Mouse (Mus musculus) B cell, adult 2 months (primary cell): ENCODE data around the gene Mef2d.
A peak's percentile ranks its signal among the peaks of the same experiment; 100 is the strongest.

Experiments used
- DNase-seq, 2 experiments: peaks; one replicate each; pipeline ENCODE4 v3.0.0; 2022

Gene Mef2d

DNA sequence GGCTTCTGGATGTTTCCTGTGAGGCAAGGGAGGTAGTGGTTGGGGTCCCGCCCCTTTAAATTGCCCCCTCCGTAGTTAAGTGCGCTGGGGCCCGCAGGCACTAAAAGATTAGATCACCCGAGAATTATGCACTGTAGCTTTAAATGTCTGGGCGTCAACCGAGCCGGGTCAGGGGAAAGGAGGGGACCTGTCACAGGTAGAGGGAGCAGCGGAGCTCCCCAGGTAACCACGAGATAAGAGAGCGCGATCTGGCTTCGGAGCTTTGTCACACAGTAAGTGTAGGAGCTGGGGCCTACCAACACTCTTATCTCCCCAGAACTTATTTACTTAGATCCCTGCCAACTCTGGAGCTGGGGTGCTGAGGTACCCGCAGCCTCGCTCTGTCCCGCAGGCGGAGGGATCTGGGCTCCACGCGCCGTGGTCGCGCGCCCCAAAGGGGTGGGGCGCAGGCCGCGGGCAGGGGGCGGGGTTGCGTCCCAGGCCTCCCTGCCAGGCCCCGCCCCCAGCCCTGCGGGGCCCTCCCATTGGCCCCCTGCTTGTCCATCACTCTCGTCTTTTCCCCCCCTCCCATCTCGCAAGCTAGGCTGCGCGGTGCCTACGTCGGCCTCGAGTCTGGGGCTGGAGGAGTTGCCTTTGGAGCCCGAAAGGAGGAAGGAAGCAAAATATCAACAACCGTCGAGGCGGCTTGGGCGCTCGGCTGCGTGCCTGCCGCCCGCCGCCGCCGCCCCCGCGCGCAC, at the start of gene Mef2d:
Gene Mef2d, plus strand, starts transcription at position 586 of the 737 bp plus-strand sequence.
- DNase-seq = peak; percentile 97

DNA sequence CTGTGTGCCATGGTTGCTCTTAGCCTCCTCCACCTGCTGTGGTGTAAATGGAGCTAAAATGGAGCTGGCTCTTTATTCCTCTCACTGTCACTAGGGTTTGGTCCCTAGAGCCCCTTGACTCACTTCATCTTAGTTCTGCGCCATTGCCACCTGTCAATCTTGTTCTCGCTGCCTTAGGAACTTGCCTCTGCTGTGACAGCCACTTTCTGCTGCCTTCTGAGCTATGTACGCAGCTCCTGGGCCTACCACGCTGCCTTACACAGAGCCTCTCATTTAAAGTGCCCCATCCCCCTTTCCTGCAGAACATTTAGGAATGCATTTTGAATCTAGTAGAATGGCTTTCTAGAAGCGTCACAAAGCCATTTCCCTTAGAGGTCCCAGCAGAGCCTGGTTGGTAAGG, 48.0 kb upstream of the Mef2d start:
- no peak for DNase-seq

DNA sequence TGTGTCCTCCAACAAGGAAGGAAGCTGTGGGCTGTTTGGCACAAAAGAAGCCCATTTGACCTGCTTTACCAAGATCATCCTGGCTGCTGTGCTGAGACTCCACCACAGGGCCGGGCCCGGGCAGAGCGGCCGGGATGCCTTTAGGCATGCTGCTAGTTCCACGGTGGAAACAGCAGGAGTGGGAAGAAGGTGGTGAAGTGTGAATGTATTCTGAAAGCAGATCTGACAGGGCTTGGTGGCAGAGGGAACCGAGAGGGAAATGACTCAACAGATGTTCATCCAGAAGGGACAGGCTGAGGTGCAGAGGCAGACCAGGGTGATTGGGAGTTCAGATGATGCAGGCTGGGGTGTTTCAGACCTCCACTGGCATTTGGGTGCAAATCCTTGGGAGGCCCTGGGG, 44.5 kb upstream of the Mef2d start:
- DNase-seq = no peak

DNA sequence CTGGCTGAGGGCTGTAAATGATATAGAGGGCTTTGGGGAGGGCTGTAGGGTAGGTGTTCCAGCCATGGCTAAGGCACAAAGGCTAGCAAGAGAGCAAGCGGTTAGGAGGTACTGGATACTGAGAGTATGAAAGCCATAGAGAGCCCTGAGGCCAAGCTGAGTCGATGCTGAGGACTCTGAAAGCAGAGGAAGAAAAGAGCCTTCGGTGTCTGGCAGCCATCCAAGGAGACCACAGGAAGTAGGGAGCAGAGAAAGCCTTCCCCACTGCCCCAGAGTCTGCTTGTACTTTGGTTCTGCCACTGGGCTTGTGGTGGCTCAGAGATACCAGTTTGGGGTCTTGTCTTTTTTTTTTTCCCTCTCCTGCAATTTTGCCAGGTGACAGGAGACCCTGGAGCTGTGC, 41.9 kb upstream of the Mef2d start:
- no peak for DNase-seq

DNA sequence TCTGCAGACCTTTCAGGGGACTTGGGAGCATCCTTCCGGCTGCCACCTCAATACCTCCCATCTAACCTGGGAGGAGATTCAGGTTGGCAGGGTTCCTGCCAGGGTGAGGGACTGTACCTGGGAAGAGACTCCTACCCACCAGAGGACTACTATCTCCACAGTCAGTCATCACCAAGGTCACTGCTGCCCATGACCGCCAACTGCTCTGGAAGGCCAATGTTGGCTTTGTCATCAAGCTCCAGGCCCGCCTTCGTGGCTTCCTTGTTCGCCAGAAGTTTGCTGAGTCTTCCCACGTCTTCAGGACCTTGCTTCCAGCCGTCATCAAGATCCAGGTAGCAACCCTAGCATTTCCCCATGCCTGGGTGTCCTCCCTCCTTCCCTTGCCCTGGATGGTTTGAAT, 40.4 kb upstream of the Mef2d start:
- DNase-seq = no peak

DNA sequence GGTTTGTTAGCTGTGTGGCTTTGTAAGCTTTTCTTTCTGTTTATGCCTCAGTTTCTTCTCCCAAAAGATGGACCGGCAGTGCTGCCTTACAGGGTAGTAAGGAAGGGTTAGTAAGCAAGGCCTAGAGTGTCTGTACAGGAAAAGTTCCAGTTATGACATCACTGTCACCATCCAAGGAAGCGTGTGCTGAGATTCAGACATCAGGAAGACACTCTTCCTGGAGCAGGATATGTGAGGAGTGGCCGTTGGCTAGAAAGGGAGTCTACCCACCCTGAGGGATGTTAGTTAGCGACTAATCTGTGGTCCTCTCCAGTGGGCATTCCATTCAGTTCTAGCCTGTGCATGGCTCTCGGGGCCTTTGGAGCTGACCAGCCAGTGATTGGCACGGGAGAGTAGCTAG, 40.0 kb upstream of the Mef2d start:
- DNase-seq = no peak

DNA sequence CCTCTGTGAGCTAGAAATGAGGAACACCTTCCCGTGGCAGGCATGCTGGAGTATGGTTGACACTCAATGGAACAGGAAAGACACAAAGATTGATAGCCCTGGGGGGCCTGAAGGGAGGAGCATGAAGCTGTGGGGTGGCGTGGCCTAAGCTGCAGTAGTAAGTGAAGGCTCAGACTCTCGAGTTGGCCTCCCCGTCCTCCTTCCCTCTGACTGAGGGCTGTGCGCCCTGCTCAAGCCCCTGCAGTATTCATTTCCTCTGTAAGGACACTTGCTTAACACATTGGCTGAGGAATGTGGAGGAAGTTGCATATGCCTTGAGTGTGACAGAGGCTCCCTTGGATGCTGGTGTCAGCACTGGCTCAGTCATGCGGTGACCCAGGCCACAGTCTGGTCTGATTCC, 39.6 kb upstream of the Mef2d start:
- DNase-seq = no peak

DNA sequence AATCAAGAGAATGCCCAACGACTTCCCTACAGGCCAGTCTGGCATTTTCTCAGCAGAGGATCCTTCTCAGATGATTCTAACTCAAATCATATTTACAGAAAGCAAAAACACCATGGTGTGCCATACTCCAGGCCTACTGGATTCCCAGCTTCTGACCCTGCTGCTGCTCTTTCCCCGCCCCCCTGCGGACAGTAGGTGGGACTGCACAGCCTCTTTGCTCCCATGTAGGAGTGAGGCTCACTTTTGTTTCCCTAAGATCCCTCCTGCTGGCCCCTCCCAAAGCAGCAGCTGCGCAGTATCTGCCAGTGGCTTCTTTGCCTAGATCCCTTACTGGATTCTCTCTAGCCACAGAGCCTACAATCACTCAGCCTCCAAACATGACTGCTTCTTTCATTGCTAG, 36.0 kb upstream of the Mef2d start:
- no peak for DNase-seq

DNA sequence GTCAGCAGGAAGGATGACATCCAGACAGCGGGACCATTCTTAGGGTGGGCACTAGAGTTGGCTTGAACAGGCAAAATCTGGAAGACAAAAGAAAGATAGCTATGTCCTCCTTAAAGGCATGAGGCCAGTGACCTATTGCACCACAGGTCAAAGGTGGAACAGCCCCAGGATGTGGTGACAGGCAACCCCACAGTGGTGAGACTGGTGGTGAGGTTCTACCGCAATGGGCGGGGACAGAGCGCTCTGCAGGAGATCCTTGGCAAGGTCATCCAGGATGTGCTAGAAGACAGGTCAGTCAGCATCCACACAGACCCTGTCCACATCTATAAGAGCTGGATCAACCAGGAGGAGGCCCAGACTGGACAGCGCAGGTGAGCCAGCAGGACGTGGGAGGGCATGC, 33.0 kb upstream of the Mef2d start:
- DNase-seq = no peak

DNA sequence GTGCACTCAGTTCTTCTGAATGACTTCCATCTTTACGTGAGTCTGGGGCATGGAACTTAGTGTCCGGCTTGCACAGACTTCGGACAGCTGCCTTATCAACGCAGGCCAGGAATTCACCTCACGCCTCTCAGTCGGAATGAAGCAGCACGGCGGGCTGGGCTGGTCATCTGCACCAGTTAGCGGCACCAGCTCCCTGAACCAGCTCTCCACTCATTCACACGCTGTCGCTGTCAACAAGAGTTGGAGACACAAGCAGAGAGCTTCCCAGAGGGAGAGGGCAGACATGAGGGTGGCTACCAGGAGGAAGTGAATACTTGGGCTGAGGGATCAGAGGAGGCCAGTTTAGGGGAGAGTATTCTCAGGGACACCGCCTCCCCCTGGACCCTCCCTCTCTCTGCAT, 27.8 kb upstream of the Mef2d start:
- no peak for DNase-seq

DNA sequence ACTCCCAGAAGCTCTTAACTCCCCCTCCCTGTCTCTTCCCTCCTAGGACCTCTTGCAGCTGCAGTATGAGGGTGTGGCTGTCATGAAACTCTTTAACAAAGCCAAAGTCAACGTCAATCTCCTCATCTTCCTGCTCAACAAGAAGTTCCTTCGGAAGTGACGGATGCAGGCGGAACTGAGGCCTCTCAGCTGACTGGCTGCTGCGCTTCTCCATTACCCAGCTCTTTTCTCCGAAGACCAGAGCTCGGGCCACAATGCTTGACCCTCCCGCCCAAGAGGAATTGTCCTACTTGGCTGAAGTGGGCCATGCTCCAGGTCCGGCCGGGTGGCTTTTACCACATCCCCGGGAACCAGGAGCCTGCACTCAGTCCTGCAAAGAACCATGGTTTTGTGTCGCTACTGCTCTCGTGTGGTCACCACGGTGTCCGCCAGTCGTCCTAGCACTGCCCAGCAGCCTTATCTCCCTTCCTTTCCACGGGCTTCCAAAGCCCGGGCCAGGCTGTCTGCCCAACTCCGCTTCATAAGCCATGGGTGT, 22.0 kb upstream of the Mef2d start:
- DNase-seq = no peak

DNA sequence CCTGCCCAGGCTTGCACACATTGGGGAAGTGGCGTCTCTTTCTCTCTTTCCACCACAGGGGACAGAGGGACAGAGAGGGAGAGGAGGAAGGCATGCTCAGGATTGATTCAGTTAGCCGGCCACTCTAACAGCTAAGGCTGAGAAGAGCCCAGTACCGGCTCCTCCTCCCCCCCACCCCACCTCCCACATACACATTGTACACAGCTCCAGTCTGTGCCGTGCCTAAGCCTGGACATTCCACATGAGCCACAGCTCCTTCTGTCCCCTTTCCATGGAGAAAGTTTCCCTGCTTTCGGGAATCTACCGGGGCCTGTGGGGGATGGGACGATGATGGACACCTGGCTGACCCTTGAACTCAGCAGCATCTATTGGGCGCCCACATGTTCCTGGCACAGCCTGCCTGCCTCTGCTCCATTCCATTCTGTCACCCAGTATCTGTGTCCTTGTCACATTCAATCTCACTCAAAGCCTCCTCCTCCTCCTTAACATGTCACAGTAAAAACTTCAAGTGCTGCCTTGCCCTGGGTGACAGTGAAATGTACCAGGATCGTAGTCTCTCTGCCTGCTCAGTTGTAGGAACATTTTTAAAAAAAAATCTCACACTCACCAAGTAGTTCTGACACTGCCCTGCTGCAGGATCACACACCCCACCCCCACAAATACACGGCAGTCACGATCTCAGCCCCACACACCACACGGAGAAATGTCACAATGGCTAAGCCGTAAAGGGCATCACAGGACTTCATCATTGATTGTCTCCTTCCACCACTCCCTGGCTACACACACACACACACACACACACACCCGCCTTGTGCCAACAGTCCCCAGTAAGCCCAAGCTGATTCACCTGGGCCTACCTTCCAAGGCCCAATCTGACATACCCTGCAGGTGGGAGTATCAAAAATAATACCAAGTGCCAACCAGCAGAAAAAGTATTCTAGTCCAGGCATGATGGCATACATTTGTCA, 20.7 kb upstream of the Mef2d start:
- no peak for DNase-seq

DNA sequence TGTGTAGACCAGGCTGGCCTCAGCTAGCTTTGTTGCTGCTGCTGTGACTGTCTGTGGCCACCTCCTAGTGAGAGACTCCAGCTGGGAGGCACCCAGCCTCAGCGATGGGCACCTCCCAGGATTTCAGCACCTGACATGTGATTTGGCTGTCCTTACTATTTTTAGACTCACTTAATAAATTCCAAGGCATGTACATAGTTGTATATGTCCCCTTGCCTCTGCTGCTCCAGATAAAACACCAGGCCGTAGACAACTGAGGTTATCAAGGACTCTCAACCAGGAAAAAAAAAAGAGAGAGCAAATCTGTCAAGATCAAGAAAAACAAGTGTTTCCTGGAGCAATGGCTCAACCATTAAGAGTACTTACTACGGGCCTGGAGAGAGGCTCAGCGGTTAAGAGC, 17.0 kb upstream of the Mef2d start:
- DNase-seq = no peak

DNA sequence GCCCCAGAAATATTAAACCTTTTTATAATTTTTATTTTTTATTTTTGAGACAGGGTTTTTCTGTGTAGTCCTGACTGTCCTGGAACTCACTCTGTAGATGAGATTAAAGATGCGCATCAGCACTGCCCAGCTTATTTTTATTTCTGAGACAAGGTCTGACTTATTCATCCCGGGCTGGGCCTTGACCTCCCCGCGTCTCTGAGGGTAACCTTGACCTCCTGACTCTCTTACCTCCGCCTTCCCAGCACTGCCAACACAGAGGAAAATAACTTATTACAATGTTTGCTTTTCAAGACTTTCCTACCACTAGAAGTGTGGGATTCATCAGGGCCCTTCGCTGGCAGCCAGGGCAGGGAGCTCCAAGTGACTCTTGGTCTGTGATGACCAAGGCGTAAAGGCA, 16.0 kb upstream of the Mef2d start:
- no peak for DNase-seq

DNA sequence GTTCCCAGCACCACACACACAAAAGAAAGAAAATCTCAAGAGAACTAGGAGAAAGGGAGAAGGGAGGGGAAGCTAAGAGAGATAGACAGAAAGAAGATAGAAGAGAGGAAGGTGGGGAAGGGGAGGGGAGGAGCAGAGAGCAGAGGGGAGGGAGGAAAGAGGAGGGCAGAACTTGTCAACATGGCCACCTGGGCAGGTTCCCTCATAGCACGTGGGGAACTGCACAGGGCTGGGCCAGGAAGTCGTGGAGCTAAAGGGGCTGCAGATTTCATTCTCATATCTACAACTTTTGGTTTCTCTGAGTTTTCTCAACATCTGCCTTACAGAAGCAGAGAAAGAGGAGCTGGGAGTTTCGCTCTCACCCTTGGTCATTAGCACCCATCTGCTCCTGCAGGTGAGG, 14.5 kb upstream of the Mef2d start:
- DNase-seq = no peak

DNA sequence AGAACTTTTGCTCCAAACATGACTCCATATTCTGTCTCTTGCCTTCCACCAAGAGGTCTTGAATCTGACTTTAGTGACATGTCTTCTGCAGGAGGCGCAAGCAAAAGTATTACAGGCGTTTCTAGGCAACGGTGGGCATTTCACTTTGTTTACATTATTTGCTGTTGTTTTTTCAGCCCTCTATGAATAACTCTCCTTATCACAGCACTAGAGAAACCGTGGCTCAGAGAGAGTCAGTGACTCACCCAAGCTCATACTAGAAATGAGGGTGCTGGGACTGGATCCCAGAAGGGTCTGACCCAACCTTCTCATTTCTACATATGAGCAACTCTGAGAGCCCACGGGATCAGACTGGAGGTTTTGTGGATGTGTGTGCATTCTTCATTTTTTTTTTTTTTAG, 14.1 kb upstream of the Mef2d start:
- no peak for DNase-seq

DNA sequence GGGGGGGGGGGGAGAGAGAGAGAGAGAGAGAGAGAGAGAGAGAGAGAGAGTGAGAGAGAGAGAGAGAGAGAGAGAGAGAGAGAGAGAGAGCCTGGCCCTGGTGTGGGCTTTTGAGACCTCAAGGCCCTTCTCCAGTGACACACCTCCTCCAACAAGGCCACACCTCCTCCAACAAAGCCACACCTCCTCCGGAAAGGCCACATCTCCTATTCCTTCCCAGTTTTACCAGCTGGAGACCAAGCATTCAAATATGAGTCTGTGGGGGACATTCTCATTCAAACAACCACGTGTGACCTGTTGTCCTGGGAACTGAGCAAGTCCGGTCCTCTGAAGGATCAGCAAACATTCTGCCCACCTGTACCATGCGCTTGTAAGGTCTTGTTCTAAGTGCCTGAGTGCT, 13.2 kb upstream of the Mef2d start:
- DNase-seq = no peak

DNA sequence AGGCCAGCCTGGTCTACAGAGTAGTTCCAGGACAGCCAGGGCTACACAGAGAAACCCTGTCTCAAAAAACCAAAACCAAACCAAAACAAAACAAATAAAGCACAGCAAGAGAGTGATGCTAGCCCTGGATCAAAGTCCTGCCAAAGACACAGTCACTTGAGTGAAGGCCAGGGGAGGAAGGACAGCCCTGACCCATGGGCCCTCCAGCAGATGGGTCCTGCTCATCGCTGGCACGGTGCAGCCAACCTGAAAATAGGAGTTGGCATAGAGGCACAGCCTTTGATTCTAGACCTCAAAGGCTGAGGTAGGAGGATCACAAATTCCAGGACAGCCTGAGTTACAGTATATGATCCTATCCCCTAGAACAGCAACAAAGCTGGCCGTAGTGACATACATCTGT, 11.1 kb upstream of the Mef2d start:
- DNase-seq = no peak

DNA sequence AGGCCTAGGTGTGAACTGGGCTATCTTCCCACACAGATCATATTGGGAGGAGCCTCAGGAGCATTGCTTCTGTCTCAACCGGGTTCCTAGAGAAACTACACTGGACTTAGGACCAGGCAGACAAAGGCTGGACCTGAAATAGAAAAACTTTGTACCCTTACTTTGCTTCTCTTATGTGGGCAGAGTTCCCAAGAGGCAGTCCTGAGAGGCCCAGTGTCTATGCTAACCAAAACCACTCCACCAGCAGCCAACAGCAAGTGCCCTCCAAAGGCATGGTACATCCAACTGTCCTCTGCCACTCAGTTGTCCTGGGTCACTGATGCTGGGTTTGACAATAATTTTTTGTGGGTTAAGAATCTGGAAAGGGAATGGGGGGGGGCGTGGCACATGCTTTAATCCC, 9.7 kb upstream of the Mef2d start:
- no peak for DNase-seq

DNA sequence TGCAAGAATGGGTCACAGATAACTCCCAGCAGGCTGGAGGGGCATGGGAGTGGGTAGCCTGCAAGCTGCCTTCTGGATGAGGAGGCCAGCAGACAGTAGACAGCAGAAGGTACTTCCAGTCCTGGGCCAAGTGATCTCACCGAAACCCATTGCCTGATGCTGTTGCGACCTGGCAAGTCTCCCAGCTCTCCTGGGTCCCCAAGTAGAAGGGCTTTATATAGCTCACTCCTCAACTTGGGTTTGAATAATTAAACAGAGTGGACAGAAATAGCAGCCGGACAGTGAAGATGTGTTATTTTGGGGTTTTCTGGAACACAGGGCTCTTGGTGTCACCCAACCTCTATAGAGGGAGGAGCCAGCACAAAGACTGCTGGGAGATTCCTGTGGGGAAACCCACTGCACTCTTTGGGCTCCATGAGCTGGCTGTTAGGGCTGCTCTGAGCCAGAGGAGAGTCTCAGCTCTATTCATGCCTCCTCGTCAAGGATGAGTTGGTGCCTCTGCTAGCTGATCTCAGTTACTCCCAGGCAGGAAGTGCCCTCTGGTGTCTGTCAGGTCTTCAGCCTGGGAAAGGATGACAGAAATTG, 8.9 kb upstream of the Mef2d start:
- DNase-seq = peak; percentile 23 to 26

DNA sequence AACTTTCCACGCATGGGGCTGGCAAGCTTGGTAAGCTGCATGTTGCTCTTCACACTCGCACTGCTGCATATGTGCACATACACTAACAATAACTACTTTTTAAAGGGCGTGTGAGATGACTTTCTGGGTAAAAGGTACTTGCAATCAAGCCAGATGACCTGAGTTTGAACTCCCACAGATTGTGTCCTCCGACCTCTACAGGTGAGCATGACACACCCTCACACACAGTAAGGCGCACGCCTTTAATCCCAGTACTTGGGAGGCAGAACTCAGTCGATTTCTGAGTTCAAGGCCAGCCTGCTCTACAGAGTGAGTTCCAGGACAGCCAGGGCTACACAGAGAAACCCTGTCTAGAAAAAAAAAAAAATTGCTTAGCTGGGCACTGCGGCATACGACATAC, 5.8 kb upstream of the Mef2d start:
- DNase-seq = no peak

DNA sequence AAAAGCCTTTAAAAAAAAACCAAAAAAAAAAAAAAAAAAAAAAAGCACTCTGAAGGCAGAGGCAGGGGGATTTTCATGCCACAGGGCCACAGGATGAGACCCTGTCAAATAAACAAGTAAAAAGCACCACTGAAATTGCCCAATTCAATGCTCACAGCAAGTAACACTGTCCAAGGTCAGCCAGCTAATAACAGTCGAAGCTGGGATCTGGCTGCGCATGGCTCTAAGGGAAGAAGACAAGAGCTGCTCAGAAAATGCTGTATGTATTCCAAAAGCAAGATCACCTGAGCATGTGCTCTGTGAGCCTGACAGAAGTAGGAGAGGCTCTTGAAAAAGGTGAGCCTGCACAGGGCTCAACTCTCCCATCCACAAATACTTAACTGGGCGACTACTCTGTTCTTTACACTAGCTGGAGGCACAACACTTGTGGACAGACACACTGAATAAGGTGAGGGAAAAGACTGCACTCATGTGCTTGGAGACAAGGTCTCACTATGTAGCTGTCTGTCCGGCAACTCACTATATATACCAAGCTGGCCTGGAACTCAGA, 5.2 kb upstream of the Mef2d start:
- DNase-seq = no peak

DNA sequence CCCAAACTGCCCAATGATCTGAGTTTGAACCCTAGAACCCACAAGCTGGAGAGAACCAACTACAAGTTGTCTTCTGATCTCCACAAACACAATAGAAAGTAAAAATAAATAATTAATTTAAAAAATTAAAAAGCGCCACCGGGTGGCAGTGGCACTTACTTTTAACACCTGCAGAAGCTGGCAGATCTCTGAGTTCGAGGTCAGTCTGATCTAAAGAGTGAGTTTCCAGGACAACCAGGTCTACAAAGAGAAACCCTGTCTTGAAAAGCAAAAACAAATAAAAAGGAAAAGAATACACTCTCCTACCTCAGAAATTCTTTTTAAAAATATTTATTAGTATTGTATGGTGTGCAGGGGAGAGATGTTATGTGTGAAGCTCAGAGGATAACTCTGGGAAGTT, 4.4 kb upstream of the Mef2d start:
- DNase-seq = peak; percentile 65 to 70
